Mouse (Mus musculus): Measurements from ENCODE around the gene Phactr2.

- TF ChIP-seq POLR2A (IDR thresholded peaks at IDR 0.05; ENCODE audit: low read depth, low read length) (no peak), CTCF (conservative IDR thresholded peaks at IDR 0.05; ENCODE audit: insufficient read depth, insufficient read length, low read depth, low read length) (no peak)
Observed at GRCm38 (mm10) chr10:13479341-13479740, 5.1 kb upstream of the Phactr2 start.

Data from kidney, adult 2 months (tissue).